Mouse (Mus musculus): ENCODE measurements at regions not wholly inside any gene's neighbourhood (a gene's known extent, or its start where the extent isn't known, plus 50 kb on each side); places are given as distances from the start of the nearest gene placed in this dataset.

DNA sequence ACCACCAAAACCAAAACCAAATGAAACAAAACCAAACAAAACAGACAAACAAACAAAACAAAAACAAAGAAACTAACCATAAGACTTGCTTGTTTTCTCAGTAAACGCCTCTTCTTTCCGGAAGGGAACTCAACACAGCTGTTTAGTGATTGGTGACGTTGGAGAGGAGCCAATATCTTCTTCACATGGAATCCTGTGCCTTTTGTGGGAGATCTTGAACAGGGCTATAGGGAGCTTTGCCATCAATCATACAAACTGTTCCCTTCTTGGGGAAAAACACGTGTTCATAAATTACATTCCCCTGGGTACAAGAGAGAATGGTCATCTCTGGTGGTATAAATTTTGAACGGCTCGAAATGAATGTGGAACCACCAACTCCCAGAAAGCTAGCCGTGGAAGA, 1426.7 kb downstream of the Slc22a22 start:
- WGBS, result 36% methylated on average over 7 of the region's 7 CpGs
- Histone ChIP-seq H3K9ac (no peak overlapping the region), H3K4me3 (no peak overlapping the region), H3K4me2 (no peak overlapping the region), H3K27me3 (no peaks in the 10 kb centered on the region), H3K27ac (replicated peaks) (no peak overlapping the region), H3K9me3 (no peaks in the 10 kb centered on the region), H3K4me1 (replicated peaks) (0 out of 2 replicates have a peak, but pooled peaks cover 3% of the 10 kb centered on the region), H3K36me3 (no peaks in the 10 kb centered on the region)
- no peak for ATAC-seq (ENCODE audit: low read depth)

DNA sequence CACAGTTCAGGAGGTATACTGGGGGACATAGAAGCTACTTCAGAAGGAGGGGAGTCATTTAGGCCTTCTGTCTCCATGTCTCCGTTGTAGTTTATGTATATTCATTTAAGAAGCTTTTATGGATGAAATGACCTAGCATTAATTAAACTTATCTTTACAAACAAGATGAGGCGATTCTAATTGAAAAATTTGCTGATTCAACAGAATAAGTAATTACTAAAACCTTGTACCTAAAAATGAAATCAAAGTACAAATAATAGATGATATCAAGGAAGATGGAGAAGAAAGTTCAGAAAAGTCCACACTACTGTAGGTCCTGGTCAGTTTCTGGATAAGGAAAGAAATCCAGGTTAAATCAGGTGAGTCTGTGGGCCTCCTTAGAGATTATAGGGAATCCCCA, 1429.6 kb downstream of the Slc22a22 start:
- no peaks in the 10 kb centered on the region for H3K9me3 ChIP-seq
- 0 out of 2 replicates have a peak, but pooled peaks cover 3% of the 10 kb centered on the region for H3K4me1 ChIP-seq (replicated peaks)
- no peaks in the 10 kb centered on the region for H3K36me3 ChIP-seq
- no peak overlapping the region for H3K4me3 ChIP-seq
- WGBS, result 83% methylated on average over 2 of the region's 2 CpGs
- no peak overlapping the region for H3K9ac ChIP-seq
- no peak overlapping the region for H3K27ac ChIP-seq (replicated peaks)
- no peaks in the 10 kb centered on the region for H3K27me3 ChIP-seq
- ATAC-seq (ENCODE audit: low read depth), result no peak
- H3K4me2 ChIP-seq, result no peak overlapping the region

DNA sequence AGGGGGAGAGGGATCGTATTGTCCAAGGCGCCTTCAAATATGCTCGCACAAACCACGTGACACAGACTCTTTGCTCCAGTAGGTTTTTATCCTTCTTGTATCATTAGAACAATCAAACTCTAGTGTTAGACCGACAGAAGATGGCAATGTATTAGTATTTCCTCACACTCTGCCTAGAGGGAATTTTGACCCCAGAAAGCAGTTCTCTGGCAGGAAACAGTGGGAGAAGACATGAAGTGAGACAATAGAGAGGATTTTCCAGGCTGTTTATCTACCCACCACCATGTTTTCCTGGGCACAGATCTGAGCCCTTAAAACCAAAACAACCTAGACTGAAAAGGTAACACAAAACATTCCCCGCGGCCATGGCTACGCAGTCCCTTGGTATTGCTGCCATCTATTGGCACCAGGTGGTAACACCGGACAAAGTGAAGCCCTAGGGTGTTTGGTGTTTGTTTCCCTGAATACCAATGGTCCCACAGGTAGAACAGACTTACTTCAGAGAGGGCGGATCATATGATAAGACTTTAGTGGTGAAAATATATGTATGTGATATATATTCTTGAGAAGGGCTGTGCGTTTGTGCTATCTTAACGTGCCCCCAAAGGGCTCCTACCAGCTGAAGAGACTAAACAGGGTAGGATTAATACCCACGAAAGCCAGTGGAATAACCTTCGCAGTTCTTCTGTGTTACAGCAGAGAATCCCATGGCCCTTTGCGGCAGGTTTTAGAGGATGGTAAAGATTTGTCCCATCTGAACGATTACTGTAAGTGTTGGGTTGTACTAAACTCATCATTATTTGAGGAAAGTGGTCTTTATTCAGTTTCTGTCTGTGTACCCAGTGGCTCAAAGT, 1430.5 kb downstream of the Slc22a22 start:
- Histone ChIP-seq H3K9ac (peak overlapping the region; percentile 58), H3K27ac (replicated peaks) (no peak overlapping the region), H3K36me3 (no peaks in the 10 kb centered on the region), H3K4me2 (peak overlapping the region; percentile 54), H3K4me3 (peak overlapping the region; percentile 29), H3K27me3 (no peaks in the 10 kb centered on the region), H3K4me1 (replicated peaks) (0 out of 2 replicates have a peak, but pooled peaks cover 3% of the 10 kb centered on the region), H3K9me3 (no peaks in the 10 kb centered on the region)
- 32% methylated on average over 16 of the region's 16 CpGs for WGBS
- peak; percentile 88 for ATAC-seq (ENCODE audit: low read depth)

DNA sequence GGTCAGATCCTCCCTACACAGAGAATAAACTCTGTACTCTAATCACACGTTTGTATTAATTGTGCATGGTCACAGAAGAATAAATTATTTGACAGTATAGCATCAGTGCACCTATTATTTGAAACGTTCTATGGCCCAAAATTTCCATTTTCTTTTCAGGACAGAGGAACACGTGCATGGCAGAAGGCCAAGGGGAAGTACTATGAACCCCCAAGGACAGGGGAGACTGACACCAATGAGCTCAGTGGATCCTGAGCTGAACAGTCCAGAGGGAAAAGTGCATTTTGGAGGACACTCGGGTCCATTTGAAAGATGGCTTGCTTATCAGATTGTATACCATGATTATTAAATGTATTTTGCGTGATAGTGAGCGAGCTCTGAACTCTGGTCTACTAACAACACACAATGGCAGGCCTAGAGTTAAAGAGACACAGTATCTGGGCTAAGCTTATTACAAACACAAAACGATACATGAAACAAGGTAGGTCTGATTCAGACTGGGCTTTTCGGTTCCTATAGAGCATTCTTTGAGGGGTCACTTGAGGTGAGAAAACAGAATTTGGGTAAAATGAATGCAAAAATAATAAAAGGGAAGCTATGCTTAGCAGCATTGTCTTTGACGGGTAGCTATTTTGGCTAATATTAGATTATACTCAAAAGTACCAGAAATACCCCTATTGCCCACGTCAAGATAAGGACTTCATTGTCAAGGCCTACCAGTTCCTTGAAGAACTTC, 1431.7 kb downstream of the Slc22a22 start:
- no peak overlapping the region for H3K4me2 ChIP-seq
- no peak for ATAC-seq (ENCODE audit: low read depth)
- no peaks in the 10 kb centered on the region for H3K36me3 ChIP-seq
- 0 out of 2 replicates have a peak, but pooled peaks cover 1% of the 10 kb centered on the region for H3K4me1 ChIP-seq (replicated peaks)
- H3K27me3 ChIP-seq, result no peaks in the 10 kb centered on the region
- no peak overlapping the region for H3K9ac ChIP-seq
- 81% methylated on average over 10 of the region's 10 CpGs for WGBS
- H3K9me3 ChIP-seq, result no peaks in the 10 kb centered on the region
- no peak overlapping the region for H3K27ac ChIP-seq (replicated peaks)
- H3K4me3 ChIP-seq, result no peak overlapping the region

DNA sequence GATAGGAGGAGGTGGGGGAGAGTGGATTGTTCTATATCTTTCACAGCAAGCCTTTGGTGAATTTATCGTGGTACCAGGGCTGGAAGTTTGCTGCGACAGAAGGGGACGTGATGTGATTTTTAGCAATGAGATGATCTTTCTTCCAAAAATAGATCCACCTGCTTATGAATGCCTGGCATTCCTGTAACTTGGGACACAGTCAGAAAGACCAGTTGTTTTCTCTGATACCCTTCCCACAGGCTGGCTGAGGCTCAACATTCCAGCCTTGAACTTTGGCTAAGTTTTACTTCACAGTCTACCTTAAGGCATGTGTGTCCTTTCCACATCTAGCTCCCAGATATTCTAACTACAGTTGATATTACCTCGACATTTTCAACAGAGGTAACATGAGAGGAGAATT, 1434.1 kb downstream of the Slc22a22 start:
- 85% methylated on average over 4 of the region's 4 CpGs for WGBS

DNA sequence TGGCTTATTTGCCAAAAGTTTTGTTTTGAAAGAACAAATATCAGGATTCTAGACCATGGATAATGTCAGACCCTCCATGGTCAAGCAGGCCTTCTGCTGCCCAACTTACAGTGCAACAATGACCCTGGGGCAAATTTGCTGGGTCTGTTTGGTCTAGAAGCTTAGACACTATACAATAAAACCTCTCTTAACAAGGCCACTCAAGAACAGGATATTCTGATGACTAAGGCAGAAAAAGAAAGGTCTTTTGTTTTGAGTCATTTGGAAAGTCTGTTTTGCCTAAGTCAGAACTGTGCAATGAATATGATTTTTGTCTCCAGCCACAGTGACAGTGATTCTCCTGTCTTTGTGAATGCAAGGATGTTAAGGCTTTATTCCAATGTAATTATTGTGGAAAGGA, 1435.0 kb downstream of the Slc22a22 start:
- no peak overlapping the region for H3K4me3 ChIP-seq
- no peaks in the 10 kb centered on the region for H3K36me3 ChIP-seq
- ATAC-seq (ENCODE audit: low read depth), result no peak
- H3K4me2 ChIP-seq, result no peak overlapping the region
- no peak overlapping the region for H3K27ac ChIP-seq (replicated peaks)
- H3K27me3 ChIP-seq, result no peaks in the 10 kb centered on the region
- no peaks in the 10 kb centered on the region; the same call in 1 of the 2 replicates for H3K9me3 ChIP-seq
- no peak overlapping the region for H3K9ac ChIP-seq
- H3K4me1 ChIP-seq (replicated peaks), result no peaks in the 10 kb centered on the region

More for the DNA sequence above, 1434.1 kb downstream of the Slc22a22 start:
- H3K36me3 ChIP-seq, result no peaks in the 10 kb centered on the region
- no peak overlapping the region for H3K4me2 ChIP-seq
- no peak overlapping the region for H3K27ac ChIP-seq (replicated peaks)
- no peaks in the 10 kb centered on the region for H3K4me1 ChIP-seq (replicated peaks)
- no peak for ATAC-seq (ENCODE audit: low read depth)
- H3K9ac ChIP-seq, result no peak overlapping the region
- no peaks in the 10 kb centered on the region for H3K27me3 ChIP-seq
- H3K9me3 ChIP-seq, result no peaks in the 10 kb centered on the region
- H3K4me3 ChIP-seq, result no peak overlapping the region

DNA sequence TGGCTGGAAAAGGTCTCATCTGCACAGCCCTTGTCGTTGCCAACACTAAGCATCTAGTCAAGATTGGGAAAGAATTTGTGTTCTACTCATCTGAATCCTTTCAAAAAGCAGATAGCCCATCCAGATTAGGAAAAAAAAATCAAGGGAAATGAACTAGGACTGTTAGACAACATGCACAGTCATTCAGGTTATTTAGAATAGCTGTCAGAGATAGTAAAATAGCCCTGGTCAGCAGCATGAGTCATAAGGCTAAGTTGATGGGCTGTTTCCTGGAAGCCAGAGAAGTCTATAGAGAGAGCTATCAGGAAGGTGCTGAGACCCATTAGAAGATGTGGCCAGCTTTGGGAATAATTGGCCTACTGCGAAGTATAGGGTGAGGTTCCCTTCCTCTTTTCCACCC, 1447.4 kb downstream of the Slc22a22 start:
- Histone ChIP-seq H3K4me1 (replicated peaks) (peaks cover 7% of the 10 kb centered on the region; the same call in 1 of the 2 replicates), H3K9ac (no peak overlapping the region), H3K27me3 (no peaks in the 10 kb centered on the region), H3K4me2 (no peak overlapping the region), H3K36me3 (no peaks in the 10 kb centered on the region), H3K9me3 (0 out of 2 replicates have a peak, but pooled peaks cover 3% of the 10 kb centered on the region), H3K27ac (replicated peaks) (no peak overlapping the region), H3K4me3 (no peak overlapping the region)
- 86% methylated on average over 2 of the region's 2 CpGs for WGBS
- ATAC-seq (ENCODE audit: low read depth), result no peak

DNA sequence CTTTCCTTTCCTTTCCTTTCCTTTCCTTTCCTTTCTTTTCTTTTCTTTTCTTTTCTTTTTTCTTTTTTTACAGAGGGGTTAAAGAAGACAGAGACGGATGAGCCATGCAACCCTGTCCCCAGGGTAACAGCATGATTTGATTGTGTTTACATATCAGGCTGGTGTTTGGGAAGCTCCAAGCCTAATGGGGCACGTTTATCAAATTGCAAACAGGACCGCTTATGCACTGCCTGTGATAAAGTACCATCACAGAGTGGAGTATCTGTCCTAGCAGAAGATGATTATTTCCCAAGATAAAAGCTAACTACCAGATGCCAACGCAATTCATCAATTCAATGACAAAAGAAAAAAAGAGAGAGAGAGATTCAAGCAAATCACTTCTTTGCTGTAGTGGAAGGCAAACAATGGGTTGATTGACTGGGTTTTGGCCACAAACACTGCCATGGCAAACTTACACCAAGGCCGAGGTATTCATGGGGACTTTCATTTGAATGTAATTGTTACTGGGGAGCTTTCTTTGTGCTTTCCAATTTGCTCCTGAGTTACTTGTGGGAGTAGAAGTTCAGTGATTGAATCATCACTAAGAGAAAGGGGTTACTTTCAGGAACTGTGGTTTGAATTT, 1450.1 kb downstream of the Slc22a22 start:
- peaks cover 7% of the 10 kb centered on the region; the same call in 1 of the 2 replicates for H3K4me1 ChIP-seq (replicated peaks)
- ATAC-seq (ENCODE audit: low read depth), result 0 out of 2 replicates have a peak, but pooled peaks have one; percentile 50

DNA sequence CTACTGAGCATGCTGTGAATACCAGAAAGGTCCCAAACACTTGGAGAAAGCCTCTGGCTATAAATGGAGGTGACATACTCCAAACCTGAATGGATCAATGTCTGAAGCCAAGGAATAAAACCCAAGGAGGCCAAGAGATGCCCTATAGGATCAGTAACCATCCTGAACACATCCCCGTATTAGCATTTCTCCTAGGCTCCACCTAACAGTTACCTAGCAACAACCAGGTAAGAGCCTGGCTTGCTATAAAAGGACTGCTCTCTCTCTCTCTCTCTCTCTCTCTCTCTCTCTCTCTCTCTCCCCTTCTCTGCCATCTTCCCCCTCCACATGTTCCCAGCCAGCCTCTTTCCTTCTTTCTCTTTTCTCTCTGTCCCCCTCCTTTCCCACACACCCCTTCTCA, 1452.7 kb downstream of the Slc22a22 start:
- no peak for ATAC-seq (ENCODE audit: low read depth)
- H3K4me3 ChIP-seq, result no peak overlapping the region
- WGBS, result 70% methylated on average over 1 of the region's 1 CpGs
- no peak overlapping the region for H3K4me2 ChIP-seq
- no peak overlapping the region for H3K27ac ChIP-seq (replicated peaks)
- no peak overlapping the region for H3K9ac ChIP-seq
- H3K9me3 ChIP-seq, result no peaks in the 10 kb centered on the region
- 0 out of 2 replicates have a peak, but pooled peaks cover 8% of the 10 kb centered on the region for H3K27me3 ChIP-seq
- H3K36me3 ChIP-seq, result no peaks in the 10 kb centered on the region
- H3K4me1 ChIP-seq (replicated peaks), result peaks cover 7% of the 10 kb centered on the region; the same call in 1 of the 2 replicates

More for the DNA sequence above, 1450.1 kb downstream of the Slc22a22 start:
- no peaks in the 10 kb centered on the region for H3K36me3 ChIP-seq
- no peaks in the 10 kb centered on the region for H3K9me3 ChIP-seq
- H3K4me3 ChIP-seq, result no peak overlapping the region
- H3K27me3 ChIP-seq, result 0 out of 2 replicates have a peak, but pooled peaks cover 8% of the 10 kb centered on the region
- 10% methylated on average over 5 of the region's 5 CpGs for WGBS
- H3K4me2 ChIP-seq, result no peak overlapping the region
- no peak overlapping the region for H3K27ac ChIP-seq (replicated peaks)
- no peak overlapping the region for H3K9ac ChIP-seq

DNA sequence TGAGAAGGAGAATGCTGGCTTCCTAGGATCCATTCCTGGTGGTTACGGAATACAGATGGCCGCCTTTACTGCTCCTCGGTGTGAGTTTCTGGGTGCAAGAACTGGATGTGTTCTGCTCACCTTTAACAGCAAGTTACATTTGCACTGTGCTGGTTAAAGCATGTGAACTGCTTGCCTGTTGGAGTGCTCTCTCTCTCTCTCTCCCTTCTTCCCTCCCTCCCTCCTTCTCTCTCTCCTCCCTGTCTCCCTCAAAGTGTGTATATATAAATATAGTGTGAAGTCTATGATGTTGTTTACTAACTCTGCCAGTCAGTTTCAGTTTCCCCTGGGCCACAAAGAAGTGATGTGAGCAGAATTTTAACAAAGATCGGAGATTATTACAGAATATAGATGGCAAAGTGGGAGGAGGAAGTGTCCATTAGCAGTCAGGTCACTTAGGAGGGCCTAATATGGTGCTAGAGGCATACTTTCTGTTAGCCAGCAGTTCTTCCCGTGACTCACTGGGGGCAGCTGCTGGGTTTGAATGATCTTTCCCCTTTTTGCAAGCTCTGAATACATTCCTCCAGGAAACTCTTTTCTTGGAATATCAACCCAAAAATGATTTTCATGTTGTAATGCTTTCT, 1453.5 kb downstream of the Slc22a22 start:
- H3K27me3 ChIP-seq, result 0 out of 2 replicates have a peak, but pooled peaks cover 8% of the 10 kb centered on the region
- H3K36me3 ChIP-seq, result no peaks in the 10 kb centered on the region
- peaks cover 7% of the 10 kb centered on the region; the same call in 1 of the 2 replicates for H3K4me1 ChIP-seq (replicated peaks)
- no peak overlapping the region for H3K9ac ChIP-seq
- H3K9me3 ChIP-seq, result no peaks in the 10 kb centered on the region
- WGBS, result 82% methylated on average over 5 of the region's 5 CpGs
- H3K4me2 ChIP-seq, result no peak overlapping the region
- H3K4me3 ChIP-seq, result no peak overlapping the region
- H3K27ac ChIP-seq (replicated peaks), result no peak overlapping the region
- ATAC-seq (ENCODE audit: low read depth), result no peak

DNA sequence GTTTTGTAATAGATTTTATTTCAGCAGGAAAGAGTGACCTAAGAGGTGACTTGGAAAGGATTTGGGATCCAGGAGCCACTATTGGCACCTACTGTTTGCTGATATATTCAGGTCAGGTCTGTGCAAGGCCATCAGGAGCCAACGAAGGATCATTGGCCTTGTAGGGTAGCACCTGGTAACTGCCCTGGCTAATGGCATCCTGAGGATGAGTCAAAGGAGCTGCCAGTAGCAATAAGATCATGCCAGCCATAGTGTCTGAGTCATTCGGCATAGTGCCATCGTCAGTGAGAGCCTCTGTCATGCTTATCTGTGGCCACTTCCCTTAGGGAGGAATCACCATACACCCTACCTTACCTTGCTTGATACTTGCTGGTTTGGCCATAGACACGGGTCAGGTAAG, 1455.1 kb downstream of the Slc22a22 start:
- Histone ChIP-seq H3K9ac (no peak overlapping the region), H3K36me3 (no peaks in the 10 kb centered on the region), H3K4me1 (replicated peaks) (peaks cover 3% of the 10 kb centered on the region; the same call in 1 of the 2 replicates), H3K4me3 (no peak overlapping the region), H3K4me2 (no peak overlapping the region), H3K9me3 (no peaks in the 10 kb centered on the region), H3K27me3 (0 out of 2 replicates have a peak, but pooled peaks cover 8% of the 10 kb centered on the region), H3K27ac (replicated peaks) (no peak overlapping the region)
- ATAC-seq (ENCODE audit: low read depth), result no peak
- 93% methylated on average over 4 of the region's 4 CpGs for WGBS
